Mouse (Mus musculus): Measurements from ENCODE around the gene Acrbp.

- no peak for TF ChIP-seq CTCF (IDR thresholded peaks at IDR 0.05; ENCODE audit: low read depth)
- no peak for TF ChIP-seq EP300 (IDR thresholded peaks at IDR 0.05; ENCODE audit: low read depth)
Measured at GRCm38 (mm10) chr6:125112553-125112952, 63.1 kb downstream of the Acrbp start.
